Mouse (Mus musculus): ENCODE data around the gene Hmbs.
"Not testable (repeated sequence)": the region's sequence is repeated elsewhere in the genome, so short reads cannot be mapped to it uniquely, and the experiment has no call there.

GRCm38 (mm10) chr9:44377335-44377734 is 33.3 kb upstream of the Hmbs start:
- TF ChIP-seq CTCF (conservative IDR thresholded peaks at IDR 0.05 in 1 of 2, IDR thresholded peaks at IDR 0.05 in 1 of 2; ENCODE audit: low read depth in 2 of 2, low read length in 2 of 2); POLR2A (IDR thresholded peaks at IDR 0.05; ENCODE audit: low read depth, low read length); MAX (IDR thresholded peaks at IDR 0.05; ENCODE audit: low read length); EP300 (IDR thresholded peaks at IDR 0.05; ENCODE audit: low read length): not testable (repeated sequence)

Data from CH12.LX (cell line).